Mouse (Mus musculus): ENCODE data around the gene Ciao2b.
A peak's percentile ranks its signal among the peaks of the same experiment; 100 is the strongest.
"Not testable (repeated sequence)": the region's sequence is repeated elsewhere in the genome, so short reads cannot be mapped to it uniquely, and the experiment has no call there.

The Ciao2b gene

GRCm38 (mm10) chr8:104641426-104642323 is at the start of gene Ciao2b:
TSS of gene Ciao2b (minus strand) at chr8:104641965.
- DNase-seq (ENCODE audit: low read depth, low spot score) = peak; percentile 92

GRCm38 (mm10) chr8:104688433-104688832 is 46.7 kb upstream of the Ciao2b start:
- no peak for DNase-seq (ENCODE audit: low read depth, low spot score)

- no peak for DNase-seq (ENCODE audit: low read depth, low spot score)
Measured at GRCm38 (mm10) chr8:104655614-104656013, 13.8 kb upstream of the Ciao2b start.

GRCm38 (mm10) chr8:104654984-104655383 is 13.2 kb upstream of the Ciao2b start:
- DNase-seq (ENCODE audit: low read depth, low spot score) = peak; percentile 95

GRCm38 (mm10) chr8:104644187-104644586 is 2.4 kb upstream of the Ciao2b start:
- not testable (repeated sequence) for DNase-seq (ENCODE audit: low read depth, low spot score)

- no peak for DNase-seq (ENCODE audit: low read depth, low spot score)
Measured at GRCm38 (mm10) chr8:104642324-104642654, 524 bp upstream of the Ciao2b start.

GRCm38 (mm10) chr8:104640831-104641370 is 864 bp downstream of the Ciao2b start:
- DNase-seq (ENCODE audit: low read depth, low spot score) = no peak

- DNase-seq (ENCODE audit: low read depth, low spot score) = no peak
Measured at GRCm38 (mm10) chr8:104640241-104640640, 1.5 kb downstream of the Ciao2b start.

- DNase-seq (ENCODE audit: low read depth, low spot score) = no peak
Measured at GRCm38 (mm10) chr8:104638010-104638409, 3.8 kb downstream of the Ciao2b start.

- no peak for DNase-seq (ENCODE audit: low read depth, low spot score)
Measured at GRCm38 (mm10) chr8:104635004-104635710, 6.6 kb downstream of the Ciao2b start.

GRCm38 (mm10) chr8:104633156-104633744 is 8.5 kb downstream of the Ciao2b start:
- DNase-seq (ENCODE audit: low read depth, low spot score) = no peak

GRCm38 (mm10) chr8:104632486-104632885 is 9.3 kb downstream of the Ciao2b start:
- no peak for DNase-seq (ENCODE audit: low read depth, low spot score)

- DNase-seq (ENCODE audit: low read depth, low spot score) = no peak
Measured at GRCm38 (mm10) chr8:104631975-104632374, 9.8 kb downstream of the Ciao2b start.

- DNase-seq (ENCODE audit: low read depth, low spot score) = peak; percentile 55
Measured at GRCm38 (mm10) chr8:104630981-104631663, 10.6 kb downstream of the Ciao2b start, which contains the start of gene Rrad. TSS of gene Rrad (minus strand) at chr8:104631327.

GRCm38 (mm10) chr8:104630574-104630973 is 11.2 kb downstream of the Ciao2b start:
- DNase-seq (ENCODE audit: low read depth, low spot score) = peak; percentile 18

GRCm38 (mm10) chr8:104630111-104630479 is 11.7 kb downstream of the Ciao2b start:
- DNase-seq (ENCODE audit: low read depth, low spot score) = no peak

GRCm38 (mm10) chr8:104629306-104630110 is 12.3 kb downstream of the Ciao2b start:
- DNase-seq (ENCODE audit: low read depth, low spot score) = no peak

- DNase-seq (ENCODE audit: low read depth, low spot score) = peak; percentile 25
Measured at GRCm38 (mm10) chr8:104628402-104628801, 13.4 kb downstream of the Ciao2b start.

GRCm38 (mm10) chr8:104627065-104627740 is 14.6 kb downstream of the Ciao2b start:
- DNase-seq (ENCODE audit: low read depth, low spot score) = no peak

GRCm38 (mm10) chr8:104624161-104624560 is 17.6 kb downstream of the Ciao2b start, which contains the start of gene Cdh16:
TSS of gene Cdh16 (minus strand) at chr8:104624396.
- DNase-seq (ENCODE audit: low read depth, low spot score) = no peak
